Mouse (Mus musculus) embryo, embryonic 11 days (tissue): ENCODE measurements at regions not wholly inside any gene's neighbourhood (a gene's known extent, or its start where the extent isn't known, plus 50 kb on each side); places are given as distances from the start of the nearest gene placed in this dataset.
A peak's percentile ranks its signal among the peaks of the same experiment; 100 is the strongest.

Experiments used
- DNase-seq: peaks from one replicate; pipeline ENCODE4 v3.0.0-alpha.2; 2015

DNA sequence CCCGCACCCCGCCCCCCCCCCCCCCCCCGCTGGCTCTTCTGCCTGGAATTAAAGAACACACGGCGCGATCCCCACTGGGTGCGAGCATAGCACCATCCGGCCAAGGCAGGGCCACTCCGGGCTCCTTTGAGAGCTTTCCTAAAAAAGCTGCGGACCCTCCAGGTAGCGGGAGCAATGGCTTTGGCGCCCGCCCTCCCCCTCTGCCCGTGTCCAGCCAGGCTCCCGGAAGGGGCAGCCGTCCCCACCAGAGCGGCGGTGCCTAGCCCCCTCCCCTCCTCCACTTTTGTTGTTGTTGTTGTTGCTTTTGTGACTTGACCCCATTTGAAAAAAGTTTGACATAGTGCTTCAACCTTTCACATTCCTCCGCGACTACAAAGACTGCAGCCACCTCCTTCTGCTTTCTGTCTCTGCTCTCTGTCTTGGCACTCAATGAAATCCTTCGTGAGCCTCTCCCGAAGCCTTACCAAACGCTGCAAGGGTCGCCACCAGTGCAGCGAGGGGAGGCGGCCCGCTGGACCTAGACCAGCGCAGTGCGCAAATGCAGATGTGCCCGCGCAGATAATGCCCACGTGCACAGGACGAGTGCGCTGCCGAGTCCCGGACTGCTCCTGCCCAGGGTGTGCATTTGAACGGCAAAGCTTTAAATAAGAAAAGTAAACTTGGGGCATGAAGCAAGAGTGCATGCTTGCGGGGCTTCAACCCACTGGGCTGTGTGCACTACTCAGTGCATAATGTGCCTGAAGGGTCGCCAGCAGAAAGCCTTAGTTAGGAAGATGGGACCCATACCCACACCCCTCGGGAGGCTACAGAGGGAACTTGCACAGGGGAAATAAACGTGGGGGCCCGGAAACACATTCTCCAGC, 179.0 kb upstream of the Xlr start:
- DNase-seq, result peak; percentile 40

DNA sequence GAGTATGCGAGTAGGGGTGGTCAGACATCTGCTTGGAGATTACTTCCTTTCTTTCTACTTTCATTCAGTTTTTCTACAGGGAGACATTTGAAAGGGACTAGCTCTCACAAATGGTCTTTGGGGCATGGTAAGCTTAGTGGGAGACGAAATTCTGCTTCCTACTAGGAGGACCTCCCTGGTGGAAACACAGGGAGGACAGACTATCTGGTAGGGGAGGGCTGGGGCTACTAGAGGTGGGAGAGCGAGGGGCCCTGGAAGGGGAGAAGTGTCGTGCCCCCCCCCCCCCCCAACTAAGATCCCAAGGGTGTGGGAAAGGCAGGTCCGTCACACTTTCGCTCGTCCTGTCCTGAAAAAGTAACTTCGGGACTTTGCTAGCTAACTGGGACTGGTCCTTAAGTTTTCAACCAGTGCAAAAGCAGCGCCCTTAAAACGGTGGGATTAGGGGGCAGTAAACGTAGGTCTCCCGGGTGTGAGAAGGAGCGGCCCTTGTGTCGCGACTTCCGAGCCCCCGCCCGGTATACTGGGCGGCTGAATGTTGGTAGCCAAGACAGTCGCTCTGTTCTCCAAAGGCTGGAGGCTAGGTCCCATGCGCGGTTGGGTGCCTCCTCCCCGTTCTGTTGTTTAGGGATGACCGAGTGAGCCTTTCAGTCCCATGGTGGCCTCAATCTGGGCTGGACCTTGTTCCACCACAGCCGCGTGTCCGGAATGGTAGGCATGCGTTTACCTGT, 178.2 kb upstream of the Xlr start:
- DNase-seq, result peak; percentile 2

- peak; percentile 37 for DNase-seq
These were observed 177.4 kb upstream of the Xlr start for GRCm38 (mm10) chrX:53974732-53975544.
